Mouse (Mus musculus): ENCODE measurements around the gene Cherp.

Cherp gene

DNA sequence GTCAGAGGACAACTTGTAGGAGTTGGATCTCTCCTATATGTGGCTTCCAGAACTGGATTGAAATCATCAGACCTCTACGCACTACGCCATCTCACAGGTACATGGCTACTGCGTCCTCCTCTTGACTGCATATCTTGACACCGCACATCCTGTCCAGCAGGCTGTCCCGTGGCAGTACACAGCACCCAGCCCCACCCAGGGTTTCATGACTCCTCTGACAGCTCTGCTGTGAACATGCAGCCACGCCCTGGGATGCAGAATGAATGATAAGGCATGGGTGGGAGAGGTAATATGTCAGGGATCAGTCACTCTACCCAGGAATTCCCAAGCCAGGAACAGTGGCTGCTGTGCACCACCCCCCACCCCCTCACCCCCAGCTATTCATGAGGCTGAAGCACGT lies 61.2 kb downstream of the Cherp start:
- DNase-seq (ENCODE audit: low spot score) = no peak
